Mouse (Mus musculus) limb, embryonic 15.5 days (tissue): ENCODE data around the gene Chrnd. TPM values are rescaled to one million over a fixed set of nuclear protein-coding genes. Genes with fewer than 3 reads are reported as not detected.

Experiments used
- ATAC-seq: fragments of 200-750 bp; cut with Nextera tagmentation; 2 replicates; pipeline ENCODE4 v1.8.0; 2017; ENCODE audit warnings: low read depth, moderate TSS enrichment; ENCODE audit not compliant: insufficient number of reproducible peaks, low FRiP score, low TSS enrichment
- H3K27ac ChIP-seq: fragments of 300-500 bp; sonication (generic); 2 replicates; pipeline ENCODE4 v1.5.1; 2015; ENCODE audit warnings: moderate library complexity, mild to moderate bottlenecking, inconsistent platforms
- H3K27me3 ChIP-seq: fragments of 300-500 bp; sonication (generic); 2 replicates; pipeline ENCODE4 v1.6.1; 2015; ENCODE audit warnings: inconsistent platforms
- H3K36me3 ChIP-seq: fragments of 300-500 bp; sonication (generic); 2 replicates; pipeline ENCODE4 v1.6.1; 2015; ENCODE audit warnings: inconsistent platforms
- H3K4me1 ChIP-seq: fragments of 300-500 bp; sonication (generic); 2 replicates; pipeline ENCODE4 v1.6.1; 2015; ENCODE audit warnings: inconsistent platforms
- H3K4me2 ChIP-seq: fragments of 300-500 bp; sonication (generic); 2 replicates; pipeline ENCODE4 v1.6.1; 2015; ENCODE audit warnings: mild to moderate bottlenecking, inconsistent platforms
- H3K4me3 ChIP-seq: fragments of 300-500 bp; sonication (generic); 2 replicates; pipeline ENCODE4 v1.5.1; 2015; ENCODE audit warnings: mild to moderate bottlenecking, inconsistent platforms
- H3K9ac ChIP-seq: fragments of 300-500 bp; sonication (generic); 2 replicates; pipeline ENCODE4 v1.6.1; 2015; ENCODE audit warnings: inconsistent platforms
- H3K9me3 ChIP-seq: fragments of 300-500 bp; sonication (generic); 2 replicates; pipeline ENCODE4 v1.6.1; 2016; ENCODE audit warnings: inconsistent platforms
- WGBS: fragments of 180-500 bp; shearing (Covaris S2); methylation state at CpG from one replicate; pipeline ENCODE4 v1.1.7; 2015; 5-methylcytosine and 5-hydroxymethylcytosine counted together
- polyA plus RNA-seq: library from polyadenylated mRNA; unstranded; fragments of >200 nt; fragmentation: Nextera tagmentation; extraction: Ambion mirVana; gene quantifications from 2 replicates; pipeline ENCODE4 v1.2.1, GENCODE M21; 2015

Chrnd gene
- polyA plus RNA-seq, 1 experiment from 2014 or later: 5.0 TPM

DNA sequence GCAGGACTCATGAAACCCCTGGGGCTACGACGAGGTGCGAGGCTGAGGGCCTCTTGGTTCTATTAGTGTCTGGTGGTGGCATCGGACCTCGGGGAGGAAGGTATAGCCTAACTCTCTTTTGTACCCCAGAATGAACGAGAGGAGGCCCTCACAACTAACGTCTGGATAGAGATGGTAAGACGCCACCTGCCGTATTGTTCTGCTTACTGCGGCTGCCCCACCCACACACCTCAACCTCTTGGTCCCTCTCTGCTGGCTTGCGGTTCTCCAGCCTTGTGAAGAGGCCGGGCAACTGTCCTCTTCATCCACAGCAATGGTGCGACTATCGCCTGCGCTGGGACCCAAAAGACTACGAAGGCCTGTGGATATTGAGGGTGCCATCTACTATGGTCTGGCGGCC, 15.9 kb downstream of the Chrnd start:
- Histone ChIP-seq H3K9me3 (no peaks in the 10 kb centered on the region), H3K27ac (no peak overlapping the region), H3K27me3 (peaks cover 39% of the 10 kb centered on the region), H3K4me3 (0 out of 2 replicates have a peak overlapping the region, but pooled peaks have one; percentile 5), H3K9ac (no peak overlapping the region), H3K4me1 (0 out of 2 replicates have a peak, but pooled peaks cover 7% of the 10 kb centered on the region), H3K4me2 (no peak overlapping the region), H3K36me3 (no peaks in the 10 kb centered on the region)
- 19% methylated on average over 17 of the region's 17 CpGs for WGBS
- no peak for ATAC-seq

DNA sequence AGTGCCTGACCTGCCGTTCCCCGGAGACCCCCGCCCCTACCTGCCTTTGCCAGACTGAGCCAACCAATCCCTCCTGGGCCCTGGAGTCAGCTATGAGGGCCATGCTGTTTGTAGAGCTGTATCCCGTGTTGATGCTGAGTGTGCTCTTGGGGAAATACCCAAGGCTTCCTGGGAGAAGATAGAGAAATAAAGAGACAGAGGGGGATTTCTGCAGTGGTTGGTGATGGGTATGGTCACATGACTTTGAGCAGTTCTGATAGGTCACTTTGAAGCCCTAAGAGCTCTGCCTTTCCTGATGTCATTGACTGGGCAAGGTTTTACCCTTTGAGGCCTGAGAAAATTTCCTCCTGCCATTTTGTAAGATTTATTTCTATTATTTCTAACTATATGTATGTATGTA, 21.0 kb downstream of the Chrnd start:
- no peak for ATAC-seq
- WGBS: 79% methylated on average over 4 of the region's 4 CpGs
- H3K9me3 ChIP-seq: no peaks in the 10 kb centered on the region
- H3K27me3 ChIP-seq: peaks cover 17% of the 10 kb centered on the region
- peaks cover 23% of the 10 kb centered on the region for H3K4me1 ChIP-seq
- no peak overlapping the region for H3K27ac ChIP-seq
- H3K4me2 ChIP-seq: no peak overlapping the region
- H3K4me3 ChIP-seq: no peak overlapping the region
- no peak overlapping the region for H3K9ac ChIP-seq
- H3K36me3 ChIP-seq: no peaks in the 10 kb centered on the region

DNA sequence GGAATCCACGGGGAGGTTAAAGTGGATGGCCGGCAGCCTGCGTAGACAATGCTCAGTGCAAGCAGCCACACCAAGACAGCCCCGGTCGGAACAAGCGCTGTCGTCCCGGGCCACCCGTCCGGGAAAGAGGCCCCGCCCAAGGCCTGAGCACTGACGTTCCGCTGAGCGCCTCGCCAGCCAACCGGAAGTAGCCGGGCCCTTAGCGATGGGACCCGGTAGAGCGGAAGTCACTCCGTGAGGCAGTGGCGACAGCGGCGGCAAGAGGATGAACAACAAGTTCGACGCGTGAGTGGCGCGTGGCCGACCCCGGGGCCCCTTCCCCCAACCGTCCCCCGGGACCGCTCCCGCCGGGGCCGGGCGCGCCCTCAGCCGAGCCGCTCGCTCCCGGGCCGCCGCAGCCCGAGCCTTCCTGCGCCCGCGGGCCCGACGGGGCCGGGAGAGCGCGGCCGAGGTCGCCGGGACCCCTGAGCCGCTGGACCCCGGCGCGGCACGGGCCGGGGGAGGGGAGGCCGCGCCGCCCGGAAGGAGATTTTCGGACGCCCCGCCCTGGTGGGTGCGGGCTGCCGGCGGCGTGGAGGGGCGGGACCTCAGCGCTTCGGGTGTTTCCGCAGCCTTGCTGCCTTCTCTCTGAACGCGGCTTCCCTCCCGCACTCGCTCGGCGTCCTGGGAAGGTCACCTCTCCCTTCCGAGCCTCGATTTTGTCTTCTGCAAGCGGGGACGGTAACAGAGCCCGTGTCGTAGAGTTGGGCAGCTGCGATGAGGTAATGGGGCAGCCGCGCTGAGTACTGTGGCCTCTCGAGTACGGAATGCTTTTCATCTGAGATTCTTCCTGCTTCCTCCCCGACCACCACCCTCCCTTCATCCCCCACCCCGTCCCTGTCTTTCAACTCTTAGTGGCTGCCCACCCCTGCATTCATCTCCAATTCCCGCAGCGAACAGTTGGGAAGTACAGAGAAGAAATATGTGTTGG, 23.6 kb downstream of the Chrnd start, which contains the start of gene Eif4e2:
Gene Eif4e2 (plus strand): TSS at position 180 of the 970 bp plus-strand sequence.
- WGBS: 0% methylated on average over 80 of the region's 99 CpGs
- Histone ChIP-seq H3K4me2 (peak within 1 kb of the TSS; percentile 58), H3K4me1 (peaks cover 29% of the 10 kb centered on the region), H3K9me3 (no peaks in the 10 kb centered on the region), H3K36me3 (peaks cover 15% of the 10 kb centered on the region; the same call in 1 of the 2 replicates), H3K27ac (peak within 1 kb of the TSS; percentile 99), H3K4me3 (peak within 1 kb of the TSS; percentile 85), H3K27me3 (no peaks in the 10 kb centered on the region; the same call in 1 of the 2 replicates), H3K9ac (peak within 1 kb of the TSS; percentile 93)
- ATAC-seq: peak; percentile 93

DNA sequence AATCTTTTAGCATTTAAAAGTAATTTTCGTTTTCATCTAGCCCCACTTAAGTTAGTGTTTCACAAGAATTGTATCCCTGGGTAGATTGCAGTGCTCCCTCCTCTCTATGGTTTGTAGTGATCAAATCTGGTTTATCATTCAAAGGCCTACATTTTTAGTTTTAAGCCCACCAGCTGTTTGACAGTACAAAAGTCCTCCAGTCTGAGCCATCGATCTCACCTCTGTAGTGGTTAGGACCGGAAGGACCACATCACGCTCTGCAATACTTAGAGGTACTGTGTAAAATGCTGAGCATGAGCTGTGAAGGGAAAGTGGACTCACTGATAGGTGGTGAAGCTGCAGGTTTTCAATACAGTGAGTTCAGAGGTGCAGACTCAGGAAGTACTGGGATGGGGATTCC, 24.3 kb downstream of the Chrnd start:
- H3K27me3 ChIP-seq: no peaks in the 10 kb centered on the region
- peak overlapping the region; percentile 58 for H3K4me2 ChIP-seq
- H3K4me3 ChIP-seq: peak overlapping the region; percentile 85
- H3K4me1 ChIP-seq: peaks cover 29% of the 10 kb centered on the region
- no peaks in the 10 kb centered on the region for H3K9me3 ChIP-seq
- H3K9ac ChIP-seq: peak overlapping the region; percentile 93
- peaks cover 22% of the 10 kb centered on the region for H3K36me3 ChIP-seq
- peak overlapping the region; percentile 99 for H3K27ac ChIP-seq
- WGBS: 13% methylated on average over 4 of the region's 4 CpGs
- ATAC-seq: no peak

DNA sequence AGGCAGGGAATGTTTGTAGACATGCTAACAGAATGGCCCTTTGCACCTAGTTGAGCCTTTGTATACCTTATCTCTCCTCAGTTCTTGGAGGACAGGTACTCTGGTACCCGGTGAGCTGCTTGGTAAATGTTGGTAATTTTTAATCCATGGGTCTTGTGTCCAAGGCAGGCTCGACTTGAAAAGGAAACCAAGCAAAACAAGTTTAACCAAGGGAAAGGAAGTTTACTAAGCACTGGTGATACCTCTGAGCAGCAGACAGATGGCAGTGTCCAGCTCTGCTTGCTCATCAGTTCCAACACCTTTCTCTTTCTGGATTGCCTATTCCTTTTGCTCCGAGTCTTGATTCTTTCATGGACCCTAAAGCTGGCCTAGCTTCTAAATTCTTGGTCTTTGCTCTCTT, 27.5 kb downstream of the Chrnd start:
- H3K36me3 ChIP-seq: peaks cover 53% of the 10 kb centered on the region
- peaks cover 28% of the 10 kb centered on the region for H3K4me1 ChIP-seq
- no peak overlapping the region for H3K4me2 ChIP-seq
- no peak overlapping the region for H3K4me3 ChIP-seq
- no peak for ATAC-seq
- H3K27me3 ChIP-seq: no peaks in the 10 kb centered on the region
- no peaks in the 10 kb centered on the region for H3K9me3 ChIP-seq
- H3K27ac ChIP-seq: no peak overlapping the region
- no peak overlapping the region for H3K9ac ChIP-seq
- 68% methylated on average over 3 of the region's 3 CpGs for WGBS

DNA sequence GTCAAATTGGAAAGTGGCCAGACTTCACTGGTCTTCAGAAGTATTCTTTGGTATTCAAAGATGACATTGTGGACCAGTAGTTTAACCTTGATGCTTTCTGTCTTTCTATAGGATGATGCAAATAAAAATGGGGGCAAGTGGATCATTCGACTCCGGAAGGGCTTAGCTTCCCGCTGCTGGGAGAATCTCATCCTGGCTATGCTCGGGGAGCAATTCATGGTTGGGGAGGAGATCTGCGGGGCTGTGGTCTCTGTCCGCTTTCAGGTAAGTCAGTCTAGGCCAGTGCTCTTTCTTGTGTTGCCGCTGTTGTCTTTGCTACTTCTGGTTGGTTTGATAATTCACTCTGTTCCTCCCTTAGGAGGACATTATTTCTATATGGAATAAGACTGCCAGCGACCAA, 35.3 kb downstream of the Chrnd start:
- Histone ChIP-seq H3K4me2 (no peak overlapping the region), H3K9ac (no peak overlapping the region), H3K27ac (no peak overlapping the region), H3K27me3 (no peaks in the 10 kb centered on the region), H3K4me1 (no peaks in the 10 kb centered on the region), H3K4me3 (no peak overlapping the region), H3K9me3 (no peaks in the 10 kb centered on the region), H3K36me3 (peaks cover 94% of the 10 kb centered on the region)
- WGBS: 96% methylated on average over 8 of the region's 8 CpGs
- ATAC-seq: no peak

DNA sequence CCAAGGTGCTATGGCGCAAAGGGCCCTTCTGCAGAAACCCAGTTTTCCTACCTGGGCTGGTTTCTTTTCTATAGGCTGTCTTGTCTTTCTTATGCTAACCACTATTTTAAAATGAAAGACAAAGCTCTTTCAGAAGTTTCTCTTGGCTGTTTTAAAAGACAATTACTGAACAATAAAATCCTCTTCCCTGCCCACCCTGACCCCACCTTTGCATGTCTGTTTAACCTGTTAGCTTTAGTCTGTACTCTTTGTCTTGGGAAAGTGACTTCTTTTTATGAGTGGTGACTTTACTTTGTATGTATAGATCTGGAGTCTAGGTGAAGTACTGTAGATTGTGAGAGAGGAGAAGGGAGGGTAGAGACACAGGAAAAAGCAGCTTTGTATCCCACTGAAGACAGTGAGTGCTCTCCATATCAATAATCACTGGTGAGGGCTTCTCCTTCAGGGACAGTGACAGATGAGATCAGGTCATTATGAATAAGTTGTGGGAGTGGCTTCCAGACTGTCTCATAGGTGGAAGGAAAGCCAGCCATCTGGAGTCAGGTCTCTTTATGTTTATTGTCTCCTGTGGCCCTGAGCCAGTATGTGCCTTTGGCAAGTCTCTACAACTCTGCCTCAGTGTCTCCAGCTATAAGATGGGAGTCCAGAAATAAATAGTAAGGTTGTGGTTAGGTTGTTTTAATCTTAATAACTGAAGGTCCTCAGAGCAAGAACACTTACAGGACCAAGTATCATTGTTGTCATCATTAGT, 36.2 kb downstream of the Chrnd start:
- no peaks in the 10 kb centered on the region for H3K4me1 ChIP-seq
- H3K36me3 ChIP-seq: peaks cover 93% of the 10 kb centered on the region
- 97% methylated on average over 1 of the region's 1 CpGs for WGBS
- H3K27ac ChIP-seq: no peak overlapping the region
- no peaks in the 10 kb centered on the region for H3K27me3 ChIP-seq
- ATAC-seq: no peak
- H3K9ac ChIP-seq: no peak overlapping the region
- H3K4me2 ChIP-seq: no peak overlapping the region
- no peaks in the 10 kb centered on the region for H3K9me3 ChIP-seq
- no peak overlapping the region for H3K4me3 ChIP-seq

DNA sequence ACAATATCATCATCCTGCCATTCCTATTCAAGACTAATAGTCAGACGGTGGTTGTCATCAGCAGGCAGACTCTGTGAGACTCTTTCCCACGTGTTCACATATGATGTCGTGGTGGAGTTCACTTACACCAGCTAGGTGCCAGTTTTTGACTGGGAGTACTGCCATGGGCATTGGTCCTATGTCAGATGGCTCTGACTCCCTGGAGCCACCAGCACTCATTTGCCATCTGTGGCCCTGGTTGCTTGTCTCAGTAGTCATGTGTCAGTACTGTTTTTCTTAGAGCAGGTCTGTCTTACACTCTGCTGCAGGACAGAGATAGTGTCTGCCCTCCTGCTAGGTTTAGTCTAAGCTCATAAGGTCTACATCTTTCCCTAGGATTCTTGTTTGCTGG, 36.7 kb downstream of the Chrnd start:
- no peak for ATAC-seq
- no peaks in the 10 kb centered on the region for H3K9me3 ChIP-seq
- no peaks in the 10 kb centered on the region for H3K27me3 ChIP-seq
- H3K9ac ChIP-seq: no peak overlapping the region
- no peak overlapping the region for H3K27ac ChIP-seq
- H3K4me3 ChIP-seq: no peak overlapping the region
- 95% methylated on average over 3 of the region's 3 CpGs for WGBS
- H3K36me3 ChIP-seq: peaks cover 93% of the 10 kb centered on the region
- H3K4me1 ChIP-seq: no peaks in the 10 kb centered on the region
- H3K4me2 ChIP-seq: no peak overlapping the region

DNA sequence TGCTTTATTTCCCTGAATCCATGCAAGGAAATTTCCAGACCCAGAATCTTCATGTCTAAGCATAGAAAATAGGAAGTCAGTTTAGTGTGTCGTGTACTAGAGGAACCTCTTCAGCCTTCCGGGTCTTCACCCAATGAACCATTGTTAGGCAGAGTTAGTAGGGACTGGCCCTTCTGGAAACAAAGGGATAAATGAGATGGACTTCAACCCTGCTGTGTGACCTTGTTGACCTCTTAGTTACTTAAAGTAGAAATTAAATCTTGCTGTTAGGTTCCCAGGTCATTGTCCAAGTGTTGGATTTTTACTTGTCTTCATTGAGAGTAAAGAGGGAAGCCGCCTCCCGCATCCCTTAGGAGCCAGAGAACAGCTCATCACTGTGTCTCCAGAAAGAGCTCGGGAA, 40.2 kb downstream of the Chrnd start:
- no peaks in the 10 kb centered on the region for H3K4me1 ChIP-seq
- H3K27ac ChIP-seq: no peak overlapping the region
- no peaks in the 10 kb centered on the region for H3K9me3 ChIP-seq
- H3K27me3 ChIP-seq: no peaks in the 10 kb centered on the region
- peaks cover 86% of the 10 kb centered on the region for H3K36me3 ChIP-seq
- WGBS: 90% methylated on average over 5 of the region's 5 CpGs
- no peak overlapping the region for H3K4me3 ChIP-seq
- ATAC-seq: no peak
- no peak overlapping the region for H3K9ac ChIP-seq
- H3K4me2 ChIP-seq: no peak overlapping the region

DNA sequence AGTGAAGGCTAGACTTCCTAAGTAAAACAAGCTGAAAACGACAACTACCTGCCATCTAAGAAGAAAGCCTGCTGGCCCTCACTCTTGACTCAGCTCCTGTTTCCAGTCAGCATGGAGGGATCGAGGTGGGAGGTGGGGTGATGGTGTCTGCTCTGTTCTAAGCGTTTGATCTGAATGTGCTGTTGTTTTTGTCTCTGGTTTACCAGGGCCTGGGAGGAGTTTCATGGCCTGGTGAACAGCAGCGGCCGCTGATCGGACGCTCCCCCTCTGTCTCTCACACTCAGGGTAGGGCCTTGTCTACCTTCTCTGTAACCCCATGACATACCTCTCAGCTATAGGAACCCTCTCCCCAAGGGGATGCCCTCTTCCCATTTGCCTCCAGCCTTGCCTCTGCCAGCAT, 41.8 kb downstream of the Chrnd start:
- Histone ChIP-seq H3K36me3 (peaks cover 85% of the 10 kb centered on the region), H3K4me2 (no peak overlapping the region), H3K9me3 (no peaks in the 10 kb centered on the region), H3K27me3 (no peaks in the 10 kb centered on the region), H3K4me3 (no peak overlapping the region), H3K4me1 (no peaks in the 10 kb centered on the region), H3K9ac (no peak overlapping the region), H3K27ac (no peak overlapping the region)
- WGBS: 71% methylated on average over 7 of the region's 7 CpGs
- ATAC-seq: no peak

DNA sequence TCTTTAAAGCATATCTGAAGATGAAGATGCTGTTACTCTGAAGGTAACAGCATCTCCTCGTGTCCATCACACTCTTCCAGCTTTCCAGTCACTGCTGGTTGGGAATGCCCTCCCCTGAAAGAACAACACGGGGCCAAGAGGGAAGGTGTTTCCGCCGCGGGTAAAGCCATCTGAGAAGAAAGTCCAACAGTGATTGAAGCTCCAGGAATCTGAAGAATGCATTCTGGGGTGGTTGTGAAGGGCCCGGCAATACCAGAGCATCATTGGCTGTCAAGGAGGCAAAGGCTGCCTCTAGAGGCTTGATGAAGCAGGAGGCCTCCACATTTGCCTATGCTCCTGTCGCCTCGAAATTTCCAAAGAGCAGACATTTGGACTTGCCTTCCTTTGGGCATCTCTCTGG, 48.6 kb downstream of the Chrnd start:
- peaks cover 45% of the 10 kb centered on the region for H3K36me3 ChIP-seq

DNA sequence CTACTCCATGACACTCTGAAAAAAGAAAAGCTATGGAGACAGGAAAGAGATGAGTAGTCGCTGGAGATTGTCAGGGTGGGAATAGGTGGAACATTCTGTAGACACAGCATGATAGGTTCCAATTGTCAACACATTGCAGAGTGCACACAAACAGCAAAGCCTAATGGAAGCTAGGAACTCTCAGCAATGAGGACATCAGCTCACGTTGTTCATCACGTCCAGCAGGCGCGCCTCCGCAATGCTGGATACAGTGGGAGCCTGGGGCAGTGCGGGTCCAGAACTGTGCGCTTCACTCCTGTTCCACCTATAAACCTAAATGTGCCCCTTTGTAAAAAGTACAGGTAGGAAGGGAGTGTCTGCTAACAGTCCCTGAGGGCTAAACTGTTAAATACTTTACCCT, 52.6 kb downstream of the Chrnd start:
- ATAC-seq: no peak
- no peaks in the 10 kb centered on the region for H3K9me3 ChIP-seq
- H3K4me3 ChIP-seq: no peak overlapping the region
- peaks cover 17% of the 10 kb centered on the region for H3K36me3 ChIP-seq
- WGBS: 70% methylated on average over 8 of the region's 8 CpGs
- no peak overlapping the region for H3K27ac ChIP-seq
- peaks cover 13% of the 10 kb centered on the region for H3K4me1 ChIP-seq
- H3K9ac ChIP-seq: no peak overlapping the region
- H3K27me3 ChIP-seq: no peaks in the 10 kb centered on the region
- no peak overlapping the region for H3K4me2 ChIP-seq

More for the DNA sequence above, 48.6 kb downstream of the Chrnd start:
- ATAC-seq: no peak
- H3K9me3 ChIP-seq: no peaks in the 10 kb centered on the region
- 60% methylated on average over 8 of the region's 8 CpGs for WGBS
- no peak overlapping the region for H3K4me2 ChIP-seq
- no peak overlapping the region for H3K4me3 ChIP-seq
- H3K4me1 ChIP-seq: no peaks in the 10 kb centered on the region
- H3K27me3 ChIP-seq: no peaks in the 10 kb centered on the region
- no peak overlapping the region for H3K27ac ChIP-seq
- no peak overlapping the region for H3K9ac ChIP-seq
